Mouse (Mus musculus): ENCODE data around the gene Slc25a17.

Gene Slc25a17

DNA sequence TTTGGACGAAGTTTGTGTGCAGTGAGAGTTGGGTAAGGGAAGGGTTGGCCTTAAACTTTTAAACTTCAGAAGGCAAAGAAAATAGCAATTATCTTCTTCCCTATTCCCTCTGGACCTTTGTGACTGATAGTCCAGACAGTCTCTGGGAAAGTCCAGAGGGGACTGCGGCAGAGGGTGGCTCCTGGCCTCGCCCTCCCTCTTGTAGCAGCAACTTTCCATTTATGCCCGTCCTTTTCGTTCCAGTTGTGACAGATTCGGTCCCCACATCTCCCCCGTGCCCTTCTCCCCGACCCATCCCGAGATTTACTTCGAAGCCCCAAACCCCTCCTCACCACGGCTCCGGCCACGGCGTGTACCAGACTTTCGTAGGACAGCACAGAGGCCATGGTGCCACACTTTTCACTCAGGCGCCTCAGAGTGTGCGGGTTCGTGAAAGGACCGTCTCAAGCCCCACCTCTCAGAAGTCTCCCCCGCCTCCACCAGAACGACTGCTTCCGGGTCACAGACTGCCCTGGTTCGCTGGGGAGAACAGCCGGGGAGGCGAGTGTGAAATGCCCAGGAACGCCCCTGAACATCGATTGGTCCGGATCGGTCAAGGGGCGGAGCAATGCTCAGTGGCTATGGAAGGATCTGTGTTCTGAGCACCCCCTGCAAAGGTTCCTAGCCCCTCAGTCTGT lies at the start of gene Slc25a17:
Slc25a17 (minus strand) TSS at position 468 of the 677 bp plus-strand sequence.
- in situ Hi-C loops (cut with MboI; ENCODE audit: low sequenced_read_pairs) = no loop called here

DNA sequence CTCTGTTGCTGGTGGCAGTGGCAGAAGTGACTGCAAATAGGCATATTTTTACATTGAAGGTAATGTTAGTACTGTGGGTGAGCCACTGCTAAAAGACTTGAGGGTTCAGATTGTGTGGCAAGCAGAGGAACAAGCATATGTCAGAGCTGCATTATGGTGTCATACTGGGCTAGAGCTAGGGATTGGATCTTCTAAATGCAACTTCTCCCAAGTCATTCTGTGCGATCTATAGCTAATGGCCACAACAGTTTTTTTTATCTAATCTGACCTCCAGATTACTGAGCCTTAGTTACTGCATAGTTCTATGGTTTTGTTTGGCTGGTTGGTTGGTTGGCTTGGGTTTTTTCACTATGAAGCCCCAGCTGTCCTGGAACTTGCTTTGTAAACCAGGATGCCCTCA lies 47.6 kb upstream of the Slc25a17 start, which contains the start of gene Dnajb7:
Dnajb7 (minus strand) TSS at position 101 of the 400 bp plus-strand sequence.
- in situ Hi-C loops (cut with MboI; ENCODE audit: low sequenced_read_pairs) = no loop called here

DNA sequence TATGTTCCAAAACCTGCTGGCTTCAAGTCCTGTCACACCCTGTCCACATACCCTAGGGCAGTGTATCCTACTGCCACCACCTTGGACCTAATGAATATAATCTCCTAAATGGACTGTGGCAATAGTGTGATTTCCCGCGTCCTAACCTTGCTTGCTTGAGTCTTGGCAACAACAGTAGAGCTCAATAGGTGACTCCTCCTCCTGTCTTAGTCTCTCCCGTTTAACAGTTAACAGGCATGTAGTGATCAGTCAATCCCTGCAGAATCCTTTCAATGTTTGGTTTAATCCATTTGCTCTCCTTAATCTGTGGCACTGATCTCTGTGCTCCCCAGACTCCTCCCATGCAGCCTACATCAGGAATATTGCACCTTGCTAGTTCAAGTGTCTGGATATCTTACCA lies 44.4 kb upstream of the Slc25a17 start:
- in situ Hi-C loops (cut with MboI; ENCODE audit: low sequenced_read_pairs) = no loop called here

DNA sequence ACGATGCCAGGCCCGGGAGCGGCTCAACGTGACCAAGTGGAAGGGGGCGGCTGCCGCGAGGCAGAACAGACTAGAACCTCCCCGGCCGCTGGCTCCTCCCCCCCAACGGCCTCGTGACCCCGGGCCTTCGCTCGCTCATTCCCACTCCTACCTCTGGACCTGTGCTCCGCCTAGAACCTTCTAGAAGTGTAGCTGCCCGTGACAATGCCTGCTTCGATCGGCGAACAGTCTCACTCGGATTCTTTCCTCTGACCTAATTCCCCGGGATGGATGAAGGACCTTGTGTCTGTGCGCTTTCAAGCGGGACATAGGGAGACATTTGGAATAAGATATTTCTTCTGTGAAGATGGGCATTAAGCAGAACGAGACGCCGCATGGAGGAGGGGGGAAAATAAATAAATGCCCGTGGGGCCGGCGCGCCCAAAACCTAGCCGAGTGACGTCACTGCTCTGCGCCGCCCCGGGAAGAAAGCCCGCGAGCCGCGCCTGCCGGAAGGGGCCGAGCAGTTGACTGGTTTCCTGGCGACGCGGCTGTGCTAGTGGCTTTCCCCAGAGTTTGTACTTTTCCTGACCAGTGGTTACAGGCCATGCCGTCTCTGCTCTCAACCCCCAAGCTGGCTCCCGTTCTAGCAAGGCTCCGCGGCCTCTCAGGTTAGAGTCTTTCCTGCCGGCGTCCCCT lies 39.2 kb upstream of the Slc25a17 start, which contains the start of the genes St13 and Xpnpep3:
St13 (minus strand) TSS at position 440 of the 678 bp plus-strand sequence.
Xpnpep3 (plus strand) TSS at position 501 of the 678 bp plus-strand sequence.
- in situ Hi-C loops (cut with MboI; ENCODE audit: low sequenced_read_pairs) = no loop called here

DNA sequence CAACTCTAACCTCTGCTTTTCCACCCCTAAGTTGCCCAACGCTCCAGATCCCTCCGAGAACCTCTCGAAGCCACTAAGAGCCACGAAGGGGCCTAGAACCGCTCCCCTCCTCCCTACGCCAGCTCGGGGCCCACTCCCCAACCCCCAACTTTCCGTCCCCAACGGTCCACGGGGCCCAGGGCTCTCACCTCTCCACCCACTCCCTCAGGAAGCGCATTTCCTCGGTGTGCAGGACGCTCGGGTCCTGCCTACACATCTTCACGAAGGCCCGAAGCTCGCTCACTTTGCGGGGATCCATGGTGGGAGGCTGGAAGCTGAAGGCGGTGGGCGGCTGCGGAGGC lies 38.7 kb upstream of the Slc25a17 start:
- in situ Hi-C loops (cut with MboI; ENCODE audit: low sequenced_read_pairs) = no loop called here

DNA sequence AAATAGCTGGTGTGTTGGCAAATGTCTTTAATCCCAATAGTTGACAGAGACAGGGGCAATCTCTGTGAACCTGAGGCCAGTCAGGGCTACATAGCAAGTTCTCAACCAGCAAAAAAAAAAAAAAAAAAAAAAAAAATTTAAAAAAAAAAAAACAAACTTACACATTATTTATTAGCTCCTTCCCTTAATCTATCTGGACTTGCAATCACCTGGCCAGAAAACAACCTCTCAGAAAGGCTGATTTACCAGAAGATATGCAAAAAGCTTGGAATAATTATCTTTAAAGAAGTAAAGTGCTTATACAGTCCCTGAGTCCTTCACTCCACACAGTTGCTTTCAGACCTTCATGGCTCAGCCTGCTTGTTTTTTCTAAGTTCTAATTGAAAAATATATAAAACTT lies 37.6 kb upstream of the Slc25a17 start:
- in situ Hi-C loops (cut with MboI; ENCODE audit: low sequenced_read_pairs) = no loop called here

DNA sequence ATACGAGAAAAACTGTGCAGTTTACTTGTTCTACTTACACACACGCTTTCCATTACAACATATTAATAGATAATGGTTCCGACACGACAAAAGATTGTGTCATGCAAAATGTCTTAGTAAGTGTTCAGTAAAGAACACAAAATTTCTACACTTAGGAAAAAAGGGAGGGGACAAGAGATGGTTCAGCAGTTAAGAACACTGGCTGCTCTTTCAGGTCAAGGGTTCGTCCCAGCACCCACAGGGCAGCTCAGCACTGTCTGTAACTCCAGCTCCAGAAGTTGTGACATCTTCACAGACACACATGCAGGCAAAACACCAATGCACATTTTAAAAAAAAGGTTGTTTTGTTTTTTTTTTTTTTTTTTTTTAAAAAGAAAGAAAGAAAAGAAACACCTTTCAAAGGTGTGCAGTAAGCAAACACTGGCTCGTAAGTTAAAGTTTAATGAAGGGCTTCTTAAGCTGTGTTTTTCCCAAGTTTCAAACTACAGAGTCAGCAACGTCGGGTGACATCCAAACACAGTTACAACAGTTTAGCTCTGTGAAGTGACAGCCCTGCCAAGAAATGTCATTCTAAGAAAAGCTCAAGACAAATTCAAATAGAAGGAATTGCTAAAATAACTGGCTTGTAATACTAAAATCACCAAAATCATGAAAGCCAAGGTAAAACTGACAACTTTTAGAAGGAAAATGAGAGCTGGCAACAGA lies 33.8 kb upstream of the Slc25a17 start:
- in situ Hi-C loops (cut with MboI; ENCODE audit: low sequenced_read_pairs) = no loop called here

DNA sequence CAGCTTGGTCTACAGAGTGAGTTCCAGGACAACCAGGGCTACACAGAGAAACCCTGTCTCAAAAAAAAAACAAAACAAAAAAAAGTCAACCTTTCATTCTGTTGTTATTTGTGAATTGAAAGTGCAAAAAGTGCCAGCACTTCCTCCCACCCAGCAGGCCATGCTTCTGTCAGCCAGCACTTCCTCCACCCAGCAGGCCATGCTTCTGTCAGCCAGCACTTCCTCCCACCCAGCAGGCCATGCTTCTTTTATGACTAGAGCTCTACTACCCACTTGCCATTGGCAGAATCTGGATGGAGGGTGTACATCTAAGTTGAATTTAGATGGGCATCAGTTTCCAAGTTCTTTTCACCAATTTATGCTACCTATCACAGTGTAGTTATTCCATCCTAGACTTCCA lies 32.4 kb upstream of the Slc25a17 start:
- in situ Hi-C loops (cut with MboI; ENCODE audit: low sequenced_read_pairs) = no loop called here

DNA sequence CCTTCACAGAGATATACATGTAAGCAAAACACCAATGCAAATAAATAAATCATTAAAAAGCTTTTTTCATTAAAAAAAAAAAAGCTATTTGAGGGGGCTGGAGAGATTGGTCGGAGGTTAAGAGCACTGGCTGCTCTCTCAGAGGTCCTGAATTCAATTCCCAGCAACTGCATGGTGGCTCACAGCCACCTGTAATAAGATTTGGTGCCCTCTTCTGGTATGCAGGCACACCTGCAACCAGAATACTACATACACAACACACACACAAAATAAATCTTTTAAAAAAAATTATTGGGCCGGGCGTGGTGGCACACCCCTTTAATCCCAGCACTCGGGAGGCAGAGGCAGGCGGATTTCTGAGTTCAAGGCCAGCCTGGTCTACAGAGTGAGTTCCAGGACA lies 25.7 kb upstream of the Slc25a17 start:
- in situ Hi-C loops (cut with MboI; ENCODE audit: low sequenced_read_pairs) = no loop called here

DNA sequence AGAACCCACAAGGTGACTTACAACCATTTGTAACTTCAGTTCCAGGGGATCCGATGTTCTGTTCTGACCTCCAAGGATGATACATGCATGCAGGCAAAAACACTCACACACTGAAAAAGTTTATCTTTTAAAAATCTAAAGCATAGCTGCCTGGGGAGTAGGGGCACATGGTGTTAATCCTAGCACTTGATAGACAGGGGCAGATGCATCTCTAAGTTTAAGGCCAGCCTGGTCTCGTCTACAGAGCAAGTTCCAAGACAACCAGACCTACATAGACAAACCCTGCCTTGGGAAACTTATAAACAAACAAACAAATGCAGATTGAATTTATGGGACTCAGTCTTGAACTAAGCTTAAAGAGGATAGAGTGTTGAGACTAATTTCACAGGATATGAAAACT lies 18.2 kb upstream of the Slc25a17 start:
- in situ Hi-C loops (cut with MboI; ENCODE audit: low sequenced_read_pairs) = no loop called here

DNA sequence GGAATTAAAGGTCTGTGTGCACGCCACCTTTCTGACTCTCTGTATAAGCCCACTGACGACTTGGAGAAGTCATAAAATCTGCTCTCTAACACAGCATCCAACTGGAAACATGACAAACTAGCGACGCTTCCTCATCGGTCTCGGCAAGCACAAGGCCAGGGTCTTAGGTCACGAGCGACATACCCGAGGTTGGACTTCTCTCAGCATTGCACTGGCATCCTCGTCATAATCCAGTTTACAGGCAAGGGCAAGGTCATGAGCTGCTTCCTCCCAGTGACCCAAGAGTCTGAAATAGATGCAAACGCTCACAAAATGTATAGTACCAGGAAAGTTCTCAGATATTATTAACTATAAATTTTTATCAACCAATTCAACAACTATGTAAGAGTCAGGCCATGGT lies 14.0 kb upstream of the Slc25a17 start:
- in situ Hi-C loops (cut with MboI; ENCODE audit: low sequenced_read_pairs) = no loop called here

DNA sequence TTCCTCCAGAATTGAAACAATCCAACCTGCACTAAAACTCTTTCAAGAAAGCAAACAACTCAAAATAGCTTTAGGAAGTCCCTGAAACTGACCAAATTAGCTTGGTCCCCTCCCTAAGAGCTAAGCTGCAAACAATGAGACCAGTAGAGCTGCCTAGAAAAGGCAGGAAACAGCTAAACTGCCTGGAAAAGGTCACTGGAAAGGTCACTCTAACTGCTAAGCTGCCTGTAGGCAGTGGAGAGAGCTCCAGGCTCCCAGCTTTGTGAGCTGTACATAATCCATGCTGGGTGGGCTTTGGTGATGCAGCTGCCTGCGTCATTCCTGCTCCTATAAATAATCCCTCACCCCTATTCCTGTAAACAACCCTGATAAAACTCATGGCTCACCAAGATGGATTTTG lies 9.7 kb upstream of the Slc25a17 start:
- in situ Hi-C loops (cut with MboI; ENCODE audit: low sequenced_read_pairs) = no loop called here

DNA sequence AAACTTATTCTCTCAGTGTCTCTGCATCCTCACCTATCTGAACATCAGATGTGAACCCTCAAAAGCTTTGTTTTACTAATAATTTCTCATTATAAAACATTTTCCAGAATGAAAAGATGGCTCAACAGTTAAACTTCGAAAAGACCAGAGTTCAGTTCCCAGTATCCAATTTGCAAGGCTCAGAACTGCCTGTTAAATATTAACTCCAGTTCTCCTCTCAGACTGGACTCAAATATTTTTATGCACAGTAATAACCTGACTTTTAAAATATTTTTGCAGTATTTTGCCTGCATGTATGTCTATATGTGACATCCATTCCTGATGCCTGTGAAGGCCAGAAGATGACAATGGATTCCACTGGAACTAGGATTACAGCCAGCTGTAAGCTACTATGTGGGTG lies 8.0 kb upstream of the Slc25a17 start:
- in situ Hi-C loops (cut with MboI; ENCODE audit: low sequenced_read_pairs) = no loop called here

DNA sequence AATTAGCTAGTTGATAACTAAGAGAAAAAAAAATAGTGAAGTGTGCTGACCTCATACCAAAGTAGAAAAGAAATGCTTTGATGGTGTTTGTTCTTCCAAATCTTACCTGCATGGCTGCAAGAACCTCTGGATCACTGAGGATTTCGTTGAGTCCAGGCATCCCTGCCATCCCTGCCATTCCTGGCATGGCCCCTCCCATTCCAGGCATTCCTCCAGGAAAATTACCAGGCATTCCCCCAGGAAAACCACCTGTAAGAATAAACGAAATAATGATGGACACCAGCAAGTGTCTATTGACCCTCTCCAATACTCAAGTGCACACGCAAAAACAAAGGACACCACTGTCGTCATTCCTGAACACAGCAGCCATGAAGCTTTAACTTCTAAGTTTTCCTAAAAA lies 5.6 kb upstream of the Slc25a17 start:
- in situ Hi-C loops (cut with MboI; ENCODE audit: low sequenced_read_pairs) = no loop called here

DNA sequence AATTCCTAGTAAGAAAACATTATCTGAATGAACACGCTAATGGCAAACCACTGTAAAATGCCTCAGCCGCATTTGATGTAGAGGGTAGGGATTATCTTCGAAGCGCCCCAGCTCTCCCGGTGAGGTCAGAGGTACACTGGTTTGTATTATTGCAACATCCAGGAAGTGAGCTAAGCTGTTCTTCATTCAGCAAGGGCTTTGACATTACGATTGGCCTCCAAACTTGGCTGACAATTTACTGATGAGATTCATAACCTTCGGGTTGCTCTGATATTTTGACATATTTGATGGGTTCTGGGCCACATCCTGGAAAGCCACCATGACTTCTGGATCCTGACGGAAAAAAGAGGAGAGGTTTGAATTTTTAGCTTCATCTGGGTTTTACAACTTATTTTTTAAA lies 4.6 kb upstream of the Slc25a17 start:
- in situ Hi-C loops (cut with MboI; ENCODE audit: low sequenced_read_pairs) = no loop called here

DNA sequence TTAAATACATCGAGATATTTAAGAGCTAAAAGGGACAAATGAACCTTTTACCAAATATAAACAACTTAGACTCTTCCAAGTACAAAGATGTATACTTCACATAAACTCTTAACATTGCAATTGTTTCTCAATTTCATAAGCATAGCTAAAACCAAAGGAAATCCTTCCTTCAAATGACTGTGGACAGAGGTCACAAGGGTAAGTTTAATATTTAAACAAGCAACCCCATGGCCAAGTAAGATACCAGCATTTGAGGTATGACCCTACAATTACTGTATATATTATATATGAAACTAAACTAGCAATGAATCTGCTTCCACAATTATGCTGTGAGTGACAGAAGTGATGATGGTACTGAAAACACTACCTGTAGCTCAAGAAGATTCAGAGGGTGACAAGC lies 3.7 kb upstream of the Slc25a17 start:
- in situ Hi-C loops (cut with MboI; ENCODE audit: low sequenced_read_pairs) = no loop called here

DNA sequence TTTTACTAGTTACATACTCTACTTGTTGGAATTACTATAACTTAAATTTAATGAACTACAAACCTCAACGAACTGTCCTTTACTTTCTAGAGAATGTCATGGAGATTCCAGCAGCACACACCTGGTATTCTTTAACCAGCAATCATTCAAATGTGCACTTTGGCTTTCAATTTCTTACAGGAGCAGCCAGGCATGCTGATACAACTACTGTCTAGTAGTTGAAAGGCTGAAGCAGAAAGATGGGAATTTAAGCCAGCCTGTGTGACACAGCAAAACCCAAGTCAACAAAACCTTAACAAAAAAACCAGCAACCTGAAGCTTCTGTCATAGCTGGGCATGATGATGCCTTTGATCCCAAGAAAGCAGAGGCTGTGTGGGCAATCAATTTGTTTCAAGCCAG lies 1.9 kb upstream of the Slc25a17 start:
- in situ Hi-C loops (cut with MboI; ENCODE audit: low sequenced_read_pairs) = no loop called here

DNA sequence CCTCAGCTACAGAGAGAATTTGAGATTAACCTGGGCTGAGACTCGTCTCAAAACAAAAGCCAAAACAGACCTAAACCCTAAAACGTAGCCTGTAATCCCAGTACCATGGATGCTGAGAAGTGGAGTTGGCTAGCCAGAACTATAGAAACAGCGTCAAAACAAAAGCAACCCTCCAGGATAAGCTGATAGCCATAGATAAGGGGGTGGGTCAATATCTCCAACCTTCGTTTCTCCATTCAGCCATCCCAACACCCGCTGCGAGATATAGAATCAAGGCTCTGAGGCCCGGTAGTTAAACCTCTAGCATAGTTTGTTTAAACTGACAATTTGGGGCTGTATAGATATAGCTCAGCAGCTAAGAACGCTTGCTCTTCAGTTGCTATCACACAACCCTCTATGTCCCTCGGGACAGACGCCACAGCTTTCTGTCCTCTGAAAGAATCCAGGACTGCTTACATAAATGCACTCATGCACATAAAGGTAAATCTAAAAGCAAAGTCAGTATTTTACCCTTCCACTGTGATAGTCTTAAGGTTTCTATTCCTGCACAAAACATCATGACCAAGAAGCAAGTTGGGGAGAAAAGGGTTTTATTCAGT lies 904 bp upstream of the Slc25a17 start:
- in situ Hi-C loops (cut with MboI; ENCODE audit: low sequenced_read_pairs) = no loop called here

DNA sequence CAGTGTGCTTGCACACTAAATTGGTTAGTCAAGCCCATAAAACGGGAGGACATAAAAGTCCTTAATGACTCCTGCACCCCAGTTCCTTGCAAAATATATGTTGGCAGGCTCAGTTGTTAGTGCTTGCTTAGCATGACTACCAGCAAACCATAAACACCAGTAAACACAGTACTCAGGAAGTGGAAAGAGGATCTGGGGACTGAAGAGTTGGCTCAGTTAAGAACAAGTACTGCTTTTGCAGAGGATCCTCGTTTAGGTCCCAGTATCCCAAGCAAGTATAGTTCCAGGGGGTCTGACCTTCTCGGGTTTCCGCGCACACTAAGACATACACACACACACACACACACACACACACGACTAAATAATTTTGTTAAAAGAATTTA lies 401 bp upstream of the Slc25a17 start:
- in situ Hi-C loops (cut with MboI; ENCODE audit: low sequenced_read_pairs) = no loop called here

DNA sequence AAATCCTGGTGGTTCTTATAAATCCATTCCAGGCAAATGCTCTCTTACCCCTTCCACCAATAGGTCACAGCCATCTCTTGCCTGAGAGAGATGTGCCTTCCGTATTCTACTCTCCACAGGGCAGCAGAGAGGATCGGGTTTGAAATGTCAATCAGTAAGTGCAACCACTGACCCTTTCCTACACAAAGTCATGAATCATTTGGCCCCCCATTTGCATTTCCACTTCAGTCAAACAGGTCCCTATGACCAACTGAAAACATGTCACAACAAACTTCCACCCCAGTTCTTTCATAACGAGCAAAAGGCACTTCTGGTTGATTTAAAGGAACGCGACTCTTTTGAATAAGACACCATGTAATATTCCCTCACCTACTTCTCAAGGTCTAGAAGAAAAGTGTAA lies 1.2 kb downstream of the Slc25a17 start:
- in situ Hi-C loops (cut with MboI; ENCODE audit: low sequenced_read_pairs) = no loop called here

DNA sequence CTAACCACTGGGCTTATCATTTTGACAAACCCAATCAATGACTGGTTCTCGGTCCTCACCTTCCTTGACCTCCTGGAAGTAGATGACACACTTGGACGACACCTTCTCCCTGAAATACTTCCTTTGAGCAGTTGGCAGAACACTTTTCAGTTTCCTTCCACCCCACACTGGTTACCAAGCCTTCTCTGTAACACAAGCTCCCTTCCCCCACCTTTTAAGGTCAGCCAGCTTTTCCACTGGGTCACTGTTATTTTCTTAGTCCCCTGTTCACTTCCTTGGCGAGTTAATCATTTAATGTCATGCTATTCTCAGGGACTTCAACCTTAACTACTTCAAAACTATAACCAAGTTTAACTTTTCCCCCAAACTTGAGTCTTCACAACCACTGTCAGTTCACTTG lies 1.7 kb downstream of the Slc25a17 start:
- in situ Hi-C loops (cut with MboI; ENCODE audit: low sequenced_read_pairs) = no loop called here

DNA sequence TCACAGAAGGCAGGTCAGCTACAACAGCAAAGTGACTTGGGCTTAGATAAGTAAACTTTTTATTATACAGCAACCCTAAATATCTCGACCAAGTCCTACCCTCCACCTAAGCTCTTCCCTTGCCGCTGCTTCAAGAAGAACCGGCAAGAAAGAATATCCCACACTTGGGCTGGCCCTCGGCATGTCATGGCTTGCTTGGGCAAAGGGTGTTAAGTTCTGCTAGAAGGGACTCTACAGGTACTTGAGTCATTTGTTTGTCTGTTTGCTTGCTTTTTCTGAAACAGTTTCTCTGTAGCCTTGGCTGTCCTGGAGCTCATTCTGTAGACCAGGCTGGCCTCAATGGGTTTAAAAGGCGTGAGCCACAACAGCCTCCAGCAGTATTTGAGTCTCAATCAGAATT lies 3.7 kb downstream of the Slc25a17 start:
- in situ Hi-C loops (cut with MboI; ENCODE audit: low sequenced_read_pairs) = no loop called here

All from CH12F3 (cell line).